Mouse (Mus musculus): ENCODE data around the gene Gnl3l. TPM values are rescaled to one million over a fixed set of nuclear protein-coding genes. Genes with fewer than 3 reads are reported as not detected.
A peak's percentile ranks its signal among the peaks of the same experiment; 100 is the strongest.

Gene Gnl3l
- polyA plus RNA-seq (2015; fragmentation: Nextera tagmentation; extraction: Ambion mirVana): 14.6 and 18.1 TPM in 2 replicates

GRCm38 (mm10) chrX:151016938-151017877, at the start of gene Gnl3l:
TSS of gene Gnl3l (minus strand) at chrX:151017322.
- peak within 1 kb of the TSS; percentile 66 for H3K9ac ChIP-seq
- 14% methylated on average over 43 of the region's 43 CpGs for WGBS (ENCODE audit: insufficient replicate concordance)

DNA sequence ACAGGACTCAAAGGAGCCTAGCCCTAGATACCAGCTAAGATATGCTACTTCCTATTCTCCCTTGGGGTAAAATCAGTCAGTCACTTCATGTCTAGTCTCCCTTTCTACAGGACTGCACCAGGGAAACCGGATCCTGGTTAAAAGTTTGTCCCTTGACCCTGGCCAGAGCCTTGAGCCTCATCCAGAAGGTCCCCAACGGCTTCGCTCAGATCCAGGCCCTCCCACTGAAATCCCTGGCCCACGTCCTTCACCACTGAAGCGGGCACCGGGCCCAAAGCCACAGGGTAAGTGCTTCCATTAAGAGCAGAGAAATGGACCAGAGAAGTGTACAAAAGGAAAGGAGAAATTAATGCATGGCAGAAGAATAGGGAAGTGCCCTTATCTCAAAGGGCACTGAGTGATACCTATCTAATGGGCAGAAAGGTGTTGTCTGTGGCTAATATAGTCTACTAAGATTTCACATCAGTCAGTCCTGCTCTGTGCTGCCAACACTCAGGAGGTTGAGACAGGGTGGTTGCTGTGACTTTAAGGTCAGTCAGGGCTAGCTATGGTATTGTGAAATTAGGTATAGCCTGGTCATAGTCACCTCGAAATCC, 49.0 kb upstream of the Gnl3l start:
- Histone ChIP-seq H3K36me3 (no peaks in the 10 kb centered on the region), H3K9me3 (replicated peaks) (no peaks in the 10 kb centered on the region), H3K9ac (no peak overlapping the region), H3K27ac (no peak overlapping the region), H3K4me2 (no peak overlapping the region), H3K4me1 (replicated peaks) (no peaks in the 10 kb centered on the region), H3K4me3 (replicated peaks) (no peak overlapping the region), H3K27me3 (no peaks in the 10 kb centered on the region)
- WGBS (ENCODE audit: insufficient replicate concordance): 69% methylated on average over 7 of the region's 7 CpGs
- DNase-seq (no peak), ATAC-seq (ENCODE audit: low read depth) (no peak)

More at GRCm38 (mm10) chrX:151016938-151017877, at the start of gene Gnl3l:
- H3K4me3 ChIP-seq (replicated peaks): peak within 1 kb of the TSS; percentile 64
- peaks cover 19% of the 10 kb centered on the region for H3K4me1 ChIP-seq (replicated peaks)
- H3K9me3 ChIP-seq (replicated peaks): no peaks in the 10 kb centered on the region
- no peaks in the 10 kb centered on the region for H3K27me3 ChIP-seq
- peak within 1 kb of the TSS; percentile 68 for H3K4me2 ChIP-seq
- DNase-seq (peak; percentile 85), ATAC-seq (ENCODE audit: low read depth) (peak; percentile 95)
- peak within 1 kb of the TSS; percentile 34; the same call in 1 of the 2 replicates for H3K27ac ChIP-seq
- H3K36me3 ChIP-seq: peaks cover 7% of the 10 kb centered on the region; the same call in 1 of the 2 replicates

DNA sequence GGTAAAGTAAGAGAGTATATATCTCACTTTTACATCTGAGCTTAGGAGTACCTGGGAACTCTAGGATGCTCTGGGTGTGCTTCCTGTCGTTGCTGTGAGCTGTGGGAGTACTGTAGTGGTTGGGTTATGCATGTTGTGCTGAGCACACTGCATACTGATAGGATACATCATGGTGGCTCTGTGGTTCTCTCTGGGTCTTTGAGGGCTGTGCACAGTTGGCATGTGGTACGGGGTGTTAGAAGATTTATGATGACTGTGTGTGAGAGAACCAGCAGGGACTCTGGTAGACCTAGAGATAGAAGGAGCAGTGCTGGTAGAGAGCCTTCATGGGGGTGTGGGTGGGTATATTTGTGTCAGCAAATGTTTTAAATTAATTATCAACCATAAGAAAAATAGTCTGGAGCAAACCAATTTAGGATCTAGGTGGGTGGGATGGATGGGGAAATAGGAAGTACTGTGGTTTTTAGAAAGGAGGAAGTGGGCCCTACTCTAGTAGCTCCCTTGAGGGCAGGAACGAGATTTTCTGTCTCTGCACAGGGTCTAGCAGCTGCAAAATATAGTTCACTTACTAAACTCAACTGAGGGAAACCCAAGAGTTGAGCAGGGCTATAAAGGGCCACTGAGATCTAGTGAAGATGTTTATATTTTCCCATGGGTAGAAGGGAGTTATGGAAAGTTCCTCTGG, 44.6 kb upstream of the Gnl3l start:
- WGBS (ENCODE audit: insufficient replicate concordance): 23% methylated on average over 3 of the region's 3 CpGs
- Histone ChIP-seq H3K4me2 (no peak overlapping the region), H3K27me3 (no peaks in the 10 kb centered on the region), H3K27ac (no peak overlapping the region), H3K4me1 (replicated peaks) (no peaks in the 10 kb centered on the region), H3K36me3 (no peaks in the 10 kb centered on the region), H3K4me3 (replicated peaks) (no peak overlapping the region), H3K9me3 (replicated peaks) (no peaks in the 10 kb centered on the region), H3K9ac (no peak overlapping the region)
- DNase-seq (no peak), ATAC-seq (ENCODE audit: low read depth) (no peak)

GRCm38 (mm10) chrX:151059346-151059745, 42.2 kb upstream of the Gnl3l start:
- Histone ChIP-seq H3K27ac (no peak overlapping the region), H3K36me3 (no peaks in the 10 kb centered on the region), H3K9me3 (replicated peaks) (no peaks in the 10 kb centered on the region), H3K4me2 (no peak overlapping the region), H3K4me1 (replicated peaks) (no peaks in the 10 kb centered on the region), H3K9ac (no peak overlapping the region), H3K4me3 (replicated peaks) (no peak overlapping the region), H3K27me3 (no peaks in the 10 kb centered on the region)
- no peak for ATAC-seq (ENCODE audit: low read depth)
- 71% methylated on average over 1 of the region's 1 CpGs for WGBS (ENCODE audit: insufficient replicate concordance)
- DNase-seq: no peak

GRCm38 (mm10) chrX:151055559-151055958, 38.4 kb upstream of the Gnl3l start:
- Histone ChIP-seq H3K4me3 (replicated peaks) (no peak overlapping the region), H3K9me3 (replicated peaks) (no peaks in the 10 kb centered on the region), H3K4me1 (replicated peaks) (no peaks in the 10 kb centered on the region), H3K27me3 (no peaks in the 10 kb centered on the region), H3K9ac (no peak overlapping the region), H3K4me2 (no peak overlapping the region), H3K36me3 (no peaks in the 10 kb centered on the region), H3K27ac (no peak overlapping the region)
- WGBS (ENCODE audit: insufficient replicate concordance): 23% methylated on average over 1 of the region's 1 CpGs
- DNase-seq: no peak
- peak; percentile 65 for ATAC-seq (ENCODE audit: low read depth)

DNA sequence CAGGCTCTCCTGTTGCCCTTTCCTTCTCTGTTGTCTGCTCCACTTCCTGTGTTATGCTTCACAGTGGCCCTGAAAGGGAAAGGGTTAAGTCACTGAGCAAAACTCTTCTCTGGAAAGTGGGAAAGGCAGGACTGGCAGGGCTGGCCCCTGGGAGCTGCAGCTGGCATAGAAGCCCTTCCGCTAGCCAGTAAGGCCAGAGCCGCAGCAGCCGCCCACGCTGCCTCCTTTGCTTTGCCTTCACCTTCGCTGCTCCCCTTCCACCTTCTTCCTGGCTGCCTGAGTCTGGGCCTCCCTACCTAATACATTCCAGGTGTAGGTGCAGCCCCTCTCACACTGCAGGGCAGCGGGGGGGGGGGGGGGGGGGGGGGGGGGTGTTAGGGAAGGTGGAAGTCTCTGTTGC, 37.4 kb upstream of the Gnl3l start:
- ATAC-seq (ENCODE audit: low read depth) (no peak), DNase-seq (no peak)
- H3K27ac ChIP-seq: no peak overlapping the region
- H3K9me3 ChIP-seq (replicated peaks): no peaks in the 10 kb centered on the region
- H3K4me3 ChIP-seq (replicated peaks): no peak overlapping the region
- no peaks in the 10 kb centered on the region for H3K4me1 ChIP-seq (replicated peaks)
- no peak overlapping the region for H3K4me2 ChIP-seq
- no peaks in the 10 kb centered on the region for H3K36me3 ChIP-seq
- H3K9ac ChIP-seq: no peak overlapping the region
- 0 out of 2 replicates have a peak, but pooled peaks cover 2% of the 10 kb centered on the region for H3K27me3 ChIP-seq
- WGBS (ENCODE audit: insufficient replicate concordance): 86% methylated on average over 5 of the region's 6 CpGs

- Histone ChIP-seq H3K27ac (no peak overlapping the region), H3K9ac (no peak overlapping the region), H3K9me3 (replicated peaks) (no peaks in the 10 kb centered on the region), H3K4me2 (no peak overlapping the region), H3K4me3 (replicated peaks) (no peak overlapping the region), H3K4me1 (replicated peaks) (no peaks in the 10 kb centered on the region), H3K27me3 (peaks cover 43% of the 10 kb centered on the region), H3K36me3 (no peaks in the 10 kb centered on the region)
- ATAC-seq (ENCODE audit: low read depth) (no peak), DNase-seq (no peak)
- WGBS (ENCODE audit: insufficient replicate concordance): 54% methylated on average over 7 of the region's 7 CpGs
Observed at GRCm38 (mm10) chrX:151050337-151050736, 33.2 kb upstream of the Gnl3l start.

GRCm38 (mm10) chrX:151049661-151050215, 32.6 kb upstream of the Gnl3l start:
- 50% methylated on average over 8 of the region's 8 CpGs for WGBS (ENCODE audit: insufficient replicate concordance)
- Histone ChIP-seq H3K27me3 (peaks cover 47% of the 10 kb centered on the region), H3K27ac (no peak overlapping the region), H3K36me3 (no peaks in the 10 kb centered on the region), H3K4me2 (no peak overlapping the region; the same call in 1 of the 2 replicates), H3K9ac (no peak overlapping the region), H3K4me1 (replicated peaks) (no peaks in the 10 kb centered on the region), H3K9me3 (replicated peaks) (no peaks in the 10 kb centered on the region), H3K4me3 (replicated peaks) (no peak overlapping the region)
- no peak for DNase-seq
- peak; percentile 52 for ATAC-seq (ENCODE audit: low read depth)

DNA sequence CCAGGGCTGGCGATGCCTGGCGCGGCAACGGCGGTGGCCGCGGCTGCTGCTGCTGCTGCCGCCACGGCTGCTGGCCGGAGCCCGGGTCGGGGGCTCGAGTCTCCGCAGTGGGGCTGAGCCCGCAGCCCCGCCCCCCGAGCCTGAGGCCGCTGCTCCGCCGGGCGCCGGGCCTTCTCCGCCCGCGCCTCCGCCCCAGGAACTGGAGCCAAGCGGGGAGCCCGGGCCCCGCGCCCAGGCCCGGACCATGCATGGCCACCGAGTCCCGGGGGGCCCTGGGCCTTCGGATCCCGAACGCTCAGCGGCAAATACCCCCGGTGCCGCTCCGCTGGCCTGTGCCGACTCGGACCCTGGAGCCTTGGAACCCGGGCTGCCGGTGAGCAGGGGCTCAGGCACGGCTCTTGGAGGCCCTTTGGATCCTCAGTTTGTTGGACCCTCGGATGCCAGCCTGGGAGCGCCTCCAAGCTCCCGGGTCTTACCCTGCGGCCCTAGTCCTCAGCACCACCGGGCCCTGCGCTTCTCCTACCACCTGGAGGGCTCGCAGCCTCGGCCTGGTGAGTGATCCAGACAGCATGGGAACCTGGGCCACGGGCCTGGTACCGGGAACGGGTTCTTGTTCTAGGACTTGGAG, 30.4 kb upstream of the Gnl3l start:
- DNase-seq (no peak), ATAC-seq (ENCODE audit: low read depth) (0 out of 2 replicates have a peak, but pooled peaks have one; percentile 24)
- Histone ChIP-seq H3K36me3 (no peaks in the 10 kb centered on the region), H3K4me3 (replicated peaks) (peak overlapping the region; percentile 60), H3K9ac (peak overlapping the region; percentile 64), H3K9me3 (replicated peaks) (no peaks in the 10 kb centered on the region), H3K4me2 (peak overlapping the region; percentile 66), H3K27me3 (peaks cover 47% of the 10 kb centered on the region), H3K4me1 (replicated peaks) (no peaks in the 10 kb centered on the region), H3K27ac (peak overlapping the region; percentile 23; the same call in 1 of the 2 replicates)
- 12% methylated on average over 50 of the region's 56 CpGs for WGBS (ENCODE audit: insufficient replicate concordance)

DNA sequence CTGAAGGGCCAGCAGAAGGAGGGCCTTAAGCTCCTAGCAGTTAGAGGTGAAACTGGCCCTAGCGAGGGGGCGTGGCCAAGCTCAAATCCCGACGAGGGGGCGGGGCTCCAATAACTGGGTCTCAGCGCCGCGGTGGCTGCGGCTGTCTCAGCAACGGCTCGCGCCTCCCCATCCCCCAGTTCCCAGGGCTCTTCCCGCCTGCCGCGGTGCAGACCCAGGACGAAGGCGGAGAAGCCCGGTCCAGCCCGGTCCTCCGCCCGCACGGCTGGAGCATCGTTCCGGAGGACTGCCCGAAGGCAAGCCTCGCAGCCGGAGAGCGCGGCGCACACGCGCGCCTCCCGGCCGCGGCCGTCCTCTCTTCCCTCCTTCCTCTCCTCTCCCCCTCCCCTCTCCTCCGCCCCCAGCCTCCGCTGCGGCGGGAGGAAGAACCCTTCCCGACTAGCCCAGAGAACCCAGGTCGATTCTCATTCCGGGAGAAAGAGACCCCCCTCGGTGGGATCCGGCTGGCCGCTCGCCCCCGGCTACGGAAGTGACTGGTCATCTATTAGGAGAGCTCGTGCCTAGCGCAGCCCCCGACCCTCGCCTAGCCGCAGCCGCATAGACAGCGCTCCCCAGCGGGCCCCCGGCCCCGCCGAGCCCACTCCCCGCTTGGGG, 29.8 kb upstream of the Gnl3l start:
- Histone ChIP-seq H3K36me3 (no peaks in the 10 kb centered on the region), H3K27me3 (peaks cover 47% of the 10 kb centered on the region), H3K9ac (peak overlapping the region; percentile 64), H3K27ac (peak overlapping the region; percentile 23; the same call in 1 of the 2 replicates), H3K4me1 (replicated peaks) (no peaks in the 10 kb centered on the region), H3K4me2 (peak overlapping the region; percentile 66), H3K9me3 (replicated peaks) (no peaks in the 10 kb centered on the region), H3K4me3 (replicated peaks) (peak overlapping the region; percentile 60)
- ATAC-seq (ENCODE audit: low read depth): peak; percentile 62
- 17% methylated on average over 52 of the region's 62 CpGs for WGBS (ENCODE audit: insufficient replicate concordance)
- peak; percentile 29 for DNase-seq
